Mouse (Mus musculus): ENCODE data around the gene Rorb. TPM values are rescaled to one million over a fixed set of nuclear protein-coding genes. Genes with fewer than 3 reads are reported as not detected.
A peak's percentile ranks its signal among the peaks of the same experiment; 100 is the strongest.

Rorb gene
- total RNA-seq (2014; rRNA removed) (17.0 and 20.7 TPM in 2 replicates), polyA plus RNA-seq (2015; fragmentation: Nextera tagmentation; extraction: Ambion mirVana) (6.7 and 11.9 TPM in 2 replicates)

DNA sequence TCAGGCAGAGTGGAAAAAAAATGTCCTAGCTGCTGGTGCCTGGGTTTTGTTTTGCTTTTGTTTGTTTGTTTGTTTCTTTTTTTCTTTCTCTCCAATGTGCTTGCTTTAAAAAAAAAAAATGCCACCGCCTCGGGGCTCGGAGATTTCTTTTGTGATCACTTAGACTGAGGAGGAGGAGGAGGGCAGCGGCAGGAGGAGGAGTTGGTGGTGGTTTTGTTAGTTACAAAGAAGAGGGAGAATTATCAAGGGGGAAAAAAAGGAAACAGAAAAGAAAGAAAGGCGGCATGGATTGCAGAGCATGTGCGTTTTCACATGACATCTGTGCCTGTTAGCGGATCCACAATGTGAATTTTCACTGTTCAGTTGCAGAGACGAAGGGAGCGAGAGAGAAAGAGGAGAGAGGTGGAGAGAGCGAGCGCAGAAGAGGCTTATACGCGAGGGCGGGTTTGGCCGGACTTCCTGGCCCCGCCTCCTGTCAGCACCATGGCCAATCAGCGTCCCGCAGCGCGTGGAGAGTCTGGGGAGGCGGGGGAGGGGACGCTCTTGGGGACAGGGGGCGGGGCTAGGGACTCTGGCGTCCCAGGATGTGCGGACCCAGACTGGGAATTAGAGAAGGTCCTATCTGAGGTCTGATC is at the start of gene Rorb:
Gene Rorb, minus strand, starts transcription at position 404 of the 635 bp plus-strand sequence.
- Histone ChIP-seq H3K4me1 (ENCODE audit: insufficient read depth) (peaks cover 9% of the 10 kb centered on the region), H3K4me2 (ENCODE audit: low read depth) (peak within 1 kb of the TSS; percentile 90), H3K9me3 (ENCODE audit: low read length) (no peaks in the 10 kb centered on the region), H3K27me3 (ENCODE audit: insufficient read depth, low read length) (no peaks in the 10 kb centered on the region), H3K27ac (ENCODE audit: low read depth, low read length) (peak within 1 kb of the TSS; percentile 51), H3K9ac (peak within 1 kb of the TSS; percentile 66), H3K4me3 (ENCODE audit: low read depth, low read length) (peak within 1 kb of the TSS; percentile 59), H3K36me3 (ENCODE audit: insufficient read depth) (no peaks in the 10 kb centered on the region)
- peak; percentile 94 for ATAC-seq
- no peak for TF ChIP-seq CTCF (IDR thresholded peaks at IDR 0.05; ENCODE audit: low read depth)
- DNase-seq: peak; percentile 89
- under 1% methylated on average over 24 of the region's 25 CpGs for WGBS

GRCm38 (mm10) chr19:19148847-19149246 is 37.9 kb upstream of the Rorb start:
- DNase-seq: no peak

GRCm38 (mm10) chr19:19144447-19144846 is 33.5 kb upstream of the Rorb start:
- Histone ChIP-seq H3K36me3 (ENCODE audit: insufficient read depth) (no peaks in the 10 kb centered on the region), H3K9ac (no peak overlapping the region), H3K9me3 (ENCODE audit: low read length) (no peaks in the 10 kb centered on the region), H3K4me1 (ENCODE audit: insufficient read depth) (0 out of 2 replicates have a peak, but pooled peaks cover 4% of the 10 kb centered on the region), H3K27me3 (ENCODE audit: insufficient read depth, low read length) (no peaks in the 10 kb centered on the region), H3K4me3 (ENCODE audit: low read depth, low read length) (no peak overlapping the region), H3K27ac (ENCODE audit: low read depth, low read length) (no peak overlapping the region), H3K4me2 (ENCODE audit: low read depth) (no peak overlapping the region)
- no peak for ATAC-seq
- TF ChIP-seq CTCF (IDR thresholded peaks at IDR 0.05; ENCODE audit: low read depth): no peak
- no peak for DNase-seq
- 89% methylated on average over 4 of the region's 4 CpGs for WGBS

More at GRCm38 (mm10) chr19:19148847-19149246, 37.9 kb upstream of the Rorb start:
- H3K27me3 ChIP-seq (ENCODE audit: insufficient read depth, low read length): no peaks in the 10 kb centered on the region
- no peaks in the 10 kb centered on the region for H3K9me3 ChIP-seq (ENCODE audit: low read length)
- peak; percentile 43; the same call in 1 of the 2 replicates for ATAC-seq
- 0 out of 2 replicates have a peak, but pooled peaks cover 4% of the 10 kb centered on the region for H3K4me1 ChIP-seq (ENCODE audit: insufficient read depth)
- H3K4me3 ChIP-seq (ENCODE audit: low read depth, low read length): no peak overlapping the region
- no peak overlapping the region for H3K9ac ChIP-seq
- no peaks in the 10 kb centered on the region for H3K36me3 ChIP-seq (ENCODE audit: insufficient read depth)
- 14% methylated on average over 6 of the region's 6 CpGs for WGBS
- no peak for TF ChIP-seq CTCF (IDR thresholded peaks at IDR 0.05; ENCODE audit: low read depth)
- peak overlapping the region; percentile 11; the same call in 1 of the 2 replicates for H3K4me2 ChIP-seq (ENCODE audit: low read depth)
- H3K27ac ChIP-seq (ENCODE audit: low read depth, low read length): no peak overlapping the region

GRCm38 (mm10) chr19:19136856-19137255 is 25.9 kb upstream of the Rorb start:
- no peak for DNase-seq
- no peak for ATAC-seq
- Histone ChIP-seq H3K4me2 (ENCODE audit: low read depth) (no peak overlapping the region), H3K36me3 (ENCODE audit: insufficient read depth) (no peaks in the 10 kb centered on the region), H3K4me3 (ENCODE audit: low read depth, low read length) (no peak overlapping the region), H3K9ac (no peak overlapping the region), H3K9me3 (ENCODE audit: low read length) (no peaks in the 10 kb centered on the region), H3K4me1 (ENCODE audit: insufficient read depth) (no peaks in the 10 kb centered on the region), H3K27me3 (ENCODE audit: insufficient read depth, low read length) (no peaks in the 10 kb centered on the region), H3K27ac (ENCODE audit: low read depth, low read length) (no peak overlapping the region)
- 7% methylated on average over 2 of the region's 2 CpGs for WGBS
- no peak for TF ChIP-seq CTCF (IDR thresholded peaks at IDR 0.05; ENCODE audit: low read depth)

- no peak for TF ChIP-seq CTCF (IDR thresholded peaks at IDR 0.05; ENCODE audit: low read depth)
- DNase-seq (no peak), ATAC-seq (no peak)
- 89% methylated on average over 2 of the region's 2 CpGs for WGBS
- Histone ChIP-seq H3K9ac (no peak overlapping the region), H3K27me3 (ENCODE audit: insufficient read depth, low read length) (no peaks in the 10 kb centered on the region), H3K4me1 (ENCODE audit: insufficient read depth) (no peaks in the 10 kb centered on the region), H3K4me3 (ENCODE audit: low read depth, low read length) (no peak overlapping the region), H3K9me3 (ENCODE audit: low read length) (no peaks in the 10 kb centered on the region), H3K27ac (ENCODE audit: low read depth, low read length) (no peak overlapping the region), H3K36me3 (ENCODE audit: insufficient read depth) (no peaks in the 10 kb centered on the region), H3K4me2 (ENCODE audit: low read depth) (no peak overlapping the region)
Observed at GRCm38 (mm10) chr19:19135838-19136237, 24.8 kb upstream of the Rorb start.

DNA sequence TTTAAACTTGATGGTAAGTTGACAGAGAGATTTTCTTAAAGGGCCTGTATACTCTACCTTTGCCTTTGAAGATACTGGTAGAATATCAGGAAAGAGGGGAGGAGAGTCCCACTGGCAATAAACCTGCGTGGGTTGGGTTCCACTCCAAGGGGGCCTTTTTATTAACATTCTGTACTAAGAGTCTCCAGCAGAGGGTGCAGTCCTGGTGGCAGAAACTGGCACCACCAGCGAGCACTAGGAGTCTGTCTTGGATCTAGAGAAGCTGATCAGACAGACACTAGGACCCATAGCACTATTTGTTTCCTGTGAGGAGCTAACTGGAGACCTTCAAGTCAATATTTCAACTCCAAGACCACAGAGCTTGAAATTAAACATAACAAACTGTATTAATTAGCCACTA is 11.3 kb upstream of the Rorb start:
- no peak overlapping the region for H3K9ac ChIP-seq

DNA sequence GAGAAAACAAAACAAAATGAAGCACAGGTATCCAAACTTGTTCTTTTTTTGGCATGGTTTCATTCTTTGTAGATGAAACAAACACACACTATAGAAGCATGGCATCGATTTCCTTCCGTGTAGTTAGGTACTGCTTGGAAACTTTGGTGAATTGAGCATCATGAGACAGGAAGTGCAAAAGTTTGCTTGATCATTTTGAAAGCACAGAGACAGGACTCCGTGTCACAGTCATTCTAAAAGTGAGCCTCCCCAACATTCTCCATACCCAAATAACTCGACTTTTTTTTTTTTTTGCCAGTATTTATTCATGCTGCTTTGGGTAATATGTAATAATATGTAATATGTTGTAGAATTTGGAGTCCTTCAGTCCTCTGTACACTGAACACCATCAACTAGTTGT is 1.2 kb upstream of the Rorb start:
- Histone ChIP-seq H3K27me3 (ENCODE audit: insufficient read depth, low read length) (no peaks in the 10 kb centered on the region), H3K27ac (ENCODE audit: low read depth, low read length) (no peak overlapping the region), H3K4me3 (ENCODE audit: low read depth, low read length) (no peak overlapping the region), H3K4me2 (ENCODE audit: low read depth) (no peak overlapping the region), H3K4me1 (ENCODE audit: insufficient read depth) (peaks cover 9% of the 10 kb centered on the region), H3K9ac (no peak overlapping the region), H3K9me3 (ENCODE audit: low read length) (no peaks in the 10 kb centered on the region), H3K36me3 (ENCODE audit: insufficient read depth) (no peaks in the 10 kb centered on the region)
- TF ChIP-seq CTCF (IDR thresholded peaks at IDR 0.05; ENCODE audit: low read depth): no peak
- ATAC-seq (no peak), DNase-seq (no peak)
- WGBS: 62% methylated on average over 4 of the region's 4 CpGs

More for the DNA sequence above, 11.3 kb upstream of the Rorb start:
- Histone ChIP-seq H3K4me3 (ENCODE audit: low read depth, low read length) (no peak overlapping the region), H3K4me2 (ENCODE audit: low read depth) (no peak overlapping the region), H3K9me3 (ENCODE audit: low read length) (no peaks in the 10 kb centered on the region), H3K27ac (ENCODE audit: low read depth, low read length) (no peak overlapping the region), H3K27me3 (ENCODE audit: insufficient read depth, low read length) (no peaks in the 10 kb centered on the region), H3K4me1 (ENCODE audit: insufficient read depth) (no peaks in the 10 kb centered on the region), H3K36me3 (ENCODE audit: insufficient read depth) (no peaks in the 10 kb centered on the region)
- 39% methylated on average over 2 of the region's 2 CpGs for WGBS
- no peak for DNase-seq
- 0 out of 2 replicates have a peak, but pooled peaks have one; percentile 17 for TF ChIP-seq CTCF (IDR thresholded peaks at IDR 0.05; ENCODE audit: low read depth)
- no peak for ATAC-seq
